Mouse (Mus musculus) frontal cortex, postnatal 10 days (tissue): ENCODE results near the gene Gm11634.
A peak's percentile ranks its signal among the peaks of the same experiment; 100 is the strongest.
"Not testable (repeated sequence)": the region's sequence is repeated elsewhere in the genome, so short reads cannot be mapped to it uniquely, and the experiment has no call there.

Experiments used
- DNase-seq, 2 experiments: peaks; one replicate each; pipeline ENCODE4 v3.0.0; 2022; ENCODE audit warnings: low spot score in 2 of 2, mixed read lengths in 1 of 2

Gm11634 gene

GRCm38 (mm10) chr11:101599156-101599555 is at the start of gene Gm11634:
TSS of gene Gm11634 (minus strand) at chr11:101599256.
- DNase-seq = no peak

GRCm38 (mm10) chr11:101647093-101647492 is 48.0 kb upstream of the Gm11634 start:
- not testable (repeated sequence) for DNase-seq

- not testable (repeated sequence) for DNase-seq
These were observed 47.3 kb upstream of the Gm11634 start for GRCm38 (mm10) chr11:101646283-101646794.

- peak; percentile 57 to 69 for DNase-seq
These were observed 46.6 kb upstream of the Gm11634 start for GRCm38 (mm10) chr11:101645411-101646282.

GRCm38 (mm10) chr11:101645043-101645410 is 46.0 kb upstream of the Gm11634 start:
- not testable (repeated sequence) for DNase-seq

- DNase-seq = no peak
These were observed 45.5 kb upstream of the Gm11634 start for GRCm38 (mm10) chr11:101644591-101644990.

GRCm38 (mm10) chr11:101642931-101643330 is 43.9 kb upstream of the Gm11634 start:
- no peak for DNase-seq

- peak; percentile 36 to 62 for DNase-seq
These were observed 42.9 kb upstream of the Gm11634 start for GRCm38 (mm10) chr11:101641710-101642642.

- DNase-seq = peak; percentile 67 to 79
These were observed 42.0 kb upstream of the Gm11634 start for GRCm38 (mm10) chr11:101640857-101641709.

- DNase-seq = no peak
These were observed 40.7 kb upstream of the Gm11634 start for GRCm38 (mm10) chr11:101639761-101640160.

- DNase-seq = no peak
These were observed 36.6 kb upstream of the Gm11634 start for GRCm38 (mm10) chr11:101635660-101636059.

GRCm38 (mm10) chr11:101628733-101629417 is 29.8 kb upstream of the Gm11634 start:
- DNase-seq = not testable (repeated sequence)

- peak; percentile 76 to 78 for DNase-seq
These were observed 29.0 kb upstream of the Gm11634 start for GRCm38 (mm10) chr11:101627857-101628559.

- DNase-seq = peak; percentile 78 to 83
These were observed 28.2 kb upstream of the Gm11634 start, which contains the start of gene Rdm1 for GRCm38 (mm10) chr11:101626995-101627856. TSS of gene Rdm1 (plus strand) at chr11:101627195.

GRCm38 (mm10) chr11:101626649-101626994 is 27.6 kb upstream of the Gm11634 start:
- DNase-seq = peak in 1 of 2 experiments; percentile 31

GRCm38 (mm10) chr11:101620022-101620655 is 21.1 kb upstream of the Gm11634 start:
- DNase-seq = not testable (repeated sequence)

GRCm38 (mm10) chr11:101618596-101618995 is 19.5 kb upstream of the Gm11634 start:
- no peak for DNase-seq

GRCm38 (mm10) chr11:101617849-101618248 is 18.8 kb upstream of the Gm11634 start:
- no peak for DNase-seq
